Mouse (Mus musculus) kidney, adult 2 months (tissue): ENCODE measurements around the gene Kcnip2.

Source experiments
- CTCF ChIP-seq: fragments of 200-500 bp; conservative IDR thresholded peaks from 2 replicates; pipeline ENCODE4 v1.5.1; 2011; ENCODE audit warnings: low read depth, mild to moderate bottlenecking, control low read depth, low read length, moderate library complexity, mixed read lengths; ENCODE audit not compliant: insufficient read depth, insufficient read length
- POLR2A ChIP-seq: fragments of 200-500 bp; IDR thresholded peaks from one replicate; pipeline ENCODE4 v1.6.1; 2011; ENCODE audit warnings: low read depth, low read length, control low read depth

DNA sequence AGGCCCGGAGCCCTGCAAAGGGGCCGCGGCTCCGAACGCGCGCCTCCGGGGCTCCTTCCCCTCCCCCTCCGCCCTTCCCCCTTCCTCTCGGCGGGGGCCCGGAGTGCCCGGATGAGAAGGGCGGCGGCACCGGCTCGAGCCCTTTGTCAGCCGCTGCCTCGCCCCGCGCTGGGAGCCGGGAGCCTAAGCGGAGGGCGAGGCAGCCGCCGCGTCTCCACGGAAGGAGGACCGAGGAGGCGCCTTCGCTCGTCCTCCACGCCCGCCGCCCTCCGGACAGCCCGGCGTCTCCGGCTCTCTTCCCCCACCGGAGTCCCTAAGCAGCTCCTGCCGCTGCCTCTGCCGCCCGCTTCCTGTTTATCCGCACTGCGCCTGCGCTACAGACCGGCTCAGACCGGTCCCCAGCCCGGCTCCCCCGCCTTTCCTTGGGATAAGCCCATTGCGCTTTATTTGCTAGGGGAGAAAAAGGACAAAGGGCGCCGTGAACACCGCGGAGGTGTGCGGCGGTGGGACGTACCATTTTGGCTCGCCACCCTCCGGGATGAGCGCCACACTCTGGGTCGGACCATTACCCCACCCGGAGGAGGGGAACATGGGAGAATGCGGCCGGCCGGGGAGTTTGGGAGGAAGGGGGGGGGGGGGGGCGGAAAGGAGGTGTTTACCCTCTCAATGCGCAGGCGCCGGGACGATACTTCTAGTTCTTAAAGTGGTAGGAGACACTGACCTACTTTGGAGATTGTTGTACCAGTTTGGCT is 32.5 kb downstream of the Kcnip2 start, which contains the start of gene Mgea5:
- TF ChIP-seq POLR2A (peak; percentile 80), CTCF (no peak)
